Mouse (Mus musculus): ENCODE data around the gene Dis3l. TPM values are rescaled to one million over a fixed set of nuclear protein-coding genes. Genes with fewer than 3 reads are reported as not detected.
A peak's percentile ranks its signal among the peaks of the same experiment; 100 is the strongest.

Dis3l gene
- polyA plus RNA-seq, 1 experiment = 10.4 TPM

- Histone ChIP-seq H3K9me3 (replicated peaks; ENCODE audit: control insufficient read depth, insufficient read depth, low read length, poor library complexity, severe bottlenecking) (no peaks in the 10 kb centered on the region), H3K4me3 (ENCODE audit: low read depth, low read length) (peak within 1 kb of the TSS; percentile 97), H3K27ac (ENCODE audit: insufficient read depth, low read length) (peak within 1 kb of the TSS; percentile 35), H3K27me3 (ENCODE audit: control insufficient read depth, insufficient read depth, low read length, poor library complexity, severe bottlenecking) (no peaks in the 10 kb centered on the region), H3K9ac (ENCODE audit: low read depth, poor library complexity, severe bottlenecking) (peak within 1 kb of the TSS; percentile 88), H3K36me3 (ENCODE audit: control insufficient read depth, insufficient read depth, low read length, poor library complexity, severe bottlenecking) (peaks cover 10% of the 10 kb centered on the region), H3K4me1 (ENCODE audit: control insufficient read depth, insufficient read depth, low read length) (no peaks in the 10 kb centered on the region)
- no peak for TF ChIP-seq CTCF (IDR thresholded peaks at IDR 0.05; ENCODE audit: low read depth, low read length)
- TF ChIP-seq POLR2A (IDR thresholded peaks at IDR 0.05; ENCODE audit: insufficient read depth, low read length) = peak; percentile 93
These were observed 59.8 kb downstream of the Dis3l start, which contains the start of gene Tipin for GRCm38 (mm10) chr9:64281105-64281780. Gene Tipin (plus strand): TSS chr9:64281581.

- H3K4me1 ChIP-seq (ENCODE audit: control insufficient read depth, insufficient read depth, low read length) = no peaks in the 10 kb centered on the region
- no peak overlapping the region for H3K9ac ChIP-seq (ENCODE audit: low read depth, poor library complexity, severe bottlenecking)
- TF ChIP-seq EP300 (IDR thresholded peaks at IDR 0.05; ENCODE audit: insufficient read depth, low read depth, low read length) = no peak
- no peak for TF ChIP-seq POLR2A (IDR thresholded peaks at IDR 0.05; ENCODE audit: insufficient read depth, low read length)
- TF ChIP-seq CTCF (IDR thresholded peaks at IDR 0.05; ENCODE audit: low read depth, low read length) = no peak
- peaks cover 2% of the 10 kb centered on the region; the same call in 1 of the 2 replicates for H3K36me3 ChIP-seq (ENCODE audit: control insufficient read depth, insufficient read depth, low read length, poor library complexity, severe bottlenecking)
- H3K9me3 ChIP-seq (replicated peaks; ENCODE audit: control insufficient read depth, insufficient read depth, low read length, poor library complexity, severe bottlenecking) = no peaks in the 10 kb centered on the region
- no peak overlapping the region for H3K27ac ChIP-seq (ENCODE audit: insufficient read depth, low read length)
- H3K4me3 ChIP-seq (ENCODE audit: low read depth, low read length) = no peak overlapping the region
- H3K27me3 ChIP-seq (ENCODE audit: control insufficient read depth, insufficient read depth, low read length, poor library complexity, severe bottlenecking) = no peaks in the 10 kb centered on the region
These were observed 62.3 kb downstream of the Dis3l start for GRCm38 (mm10) chr9:64278665-64279310.

- Histone ChIP-seq H3K4me3 (ENCODE audit: low read depth, low read length) (no peak overlapping the region), H3K27me3 (ENCODE audit: control insufficient read depth, insufficient read depth, low read length, poor library complexity, severe bottlenecking) (no peaks in the 10 kb centered on the region), H3K9ac (ENCODE audit: low read depth, poor library complexity, severe bottlenecking) (no peak overlapping the region), H3K27ac (ENCODE audit: insufficient read depth, low read length) (no peak overlapping the region), H3K36me3 (ENCODE audit: control insufficient read depth, insufficient read depth, low read length, poor library complexity, severe bottlenecking) (no peaks in the 10 kb centered on the region), H3K9me3 (replicated peaks; ENCODE audit: control insufficient read depth, insufficient read depth, low read length, poor library complexity, severe bottlenecking) (no peaks in the 10 kb centered on the region), H3K4me1 (ENCODE audit: control insufficient read depth, insufficient read depth, low read length) (no peaks in the 10 kb centered on the region)
- TF ChIP-seq POLR2A (IDR thresholded peaks at IDR 0.05; ENCODE audit: insufficient read depth, low read length) (no peak), EP300 (IDR thresholded peaks at IDR 0.05; ENCODE audit: insufficient read depth, low read depth, low read length) (no peak), CTCF (IDR thresholded peaks at IDR 0.05; ENCODE audit: low read depth, low read length) (peak; percentile 11)
These were observed 63.4 kb downstream of the Dis3l start for GRCm38 (mm10) chr9:64277706-64278105.

- Histone ChIP-seq H3K4me3 (ENCODE audit: low read depth, low read length) (no peak overlapping the region), H3K4me1 (ENCODE audit: control insufficient read depth, insufficient read depth, low read length) (no peaks in the 10 kb centered on the region), H3K27ac (ENCODE audit: insufficient read depth, low read length) (no peak overlapping the region), H3K27me3 (ENCODE audit: control insufficient read depth, insufficient read depth, low read length, poor library complexity, severe bottlenecking) (no peaks in the 10 kb centered on the region), H3K9ac (ENCODE audit: low read depth, poor library complexity, severe bottlenecking) (no peak overlapping the region), H3K9me3 (replicated peaks; ENCODE audit: control insufficient read depth, insufficient read depth, low read length, poor library complexity, severe bottlenecking) (no peaks in the 10 kb centered on the region), H3K36me3 (ENCODE audit: control insufficient read depth, insufficient read depth, low read length, poor library complexity, severe bottlenecking) (no peaks in the 10 kb centered on the region)
- no peak for TF ChIP-seq POLR2A (IDR thresholded peaks at IDR 0.05; ENCODE audit: insufficient read depth, low read length)
- TF ChIP-seq CTCF (IDR thresholded peaks at IDR 0.05; ENCODE audit: low read depth, low read length) = peak; percentile 78
These were observed 66.2 kb downstream of the Dis3l start for GRCm38 (mm10) chr9:64274919-64275318.

- H3K36me3 ChIP-seq (ENCODE audit: control insufficient read depth, insufficient read depth, low read length, poor library complexity, severe bottlenecking) = no peaks in the 10 kb centered on the region
- H3K4me1 ChIP-seq (ENCODE audit: control insufficient read depth, insufficient read depth, low read length) = no peaks in the 10 kb centered on the region
- no peaks in the 10 kb centered on the region for H3K9me3 ChIP-seq (replicated peaks; ENCODE audit: control insufficient read depth, insufficient read depth, low read length, poor library complexity, severe bottlenecking)
- no peak overlapping the region for H3K9ac ChIP-seq (ENCODE audit: low read depth, poor library complexity, severe bottlenecking)
- no peak for TF ChIP-seq CTCF (IDR thresholded peaks at IDR 0.05; ENCODE audit: low read depth, low read length)
- no peak for TF ChIP-seq POLR2A (IDR thresholded peaks at IDR 0.05; ENCODE audit: insufficient read depth, low read length)
- no peak for TF ChIP-seq EP300 (IDR thresholded peaks at IDR 0.05; ENCODE audit: insufficient read depth, low read depth, low read length)
- no peaks in the 10 kb centered on the region for H3K27me3 ChIP-seq (ENCODE audit: control insufficient read depth, insufficient read depth, low read length, poor library complexity, severe bottlenecking)
- H3K4me3 ChIP-seq (ENCODE audit: low read depth, low read length) = no peak overlapping the region
- H3K27ac ChIP-seq (ENCODE audit: insufficient read depth, low read length) = no peak overlapping the region
These were observed 66.8 kb downstream of the Dis3l start for GRCm38 (mm10) chr9:64274291-64274690.

GRCm38 (mm10) chr9:64273757-64274156, 67.3 kb downstream of the Dis3l start:
- Histone ChIP-seq H3K4me3 (ENCODE audit: low read depth, low read length) (no peak overlapping the region), H3K4me1 (ENCODE audit: control insufficient read depth, insufficient read depth, low read length) (no peaks in the 10 kb centered on the region), H3K9ac (ENCODE audit: low read depth, poor library complexity, severe bottlenecking) (no peak overlapping the region), H3K9me3 (replicated peaks; ENCODE audit: control insufficient read depth, insufficient read depth, low read length, poor library complexity, severe bottlenecking) (no peaks in the 10 kb centered on the region), H3K27ac (ENCODE audit: insufficient read depth, low read length) (no peak overlapping the region), H3K27me3 (ENCODE audit: control insufficient read depth, insufficient read depth, low read length, poor library complexity, severe bottlenecking) (no peaks in the 10 kb centered on the region), H3K36me3 (ENCODE audit: control insufficient read depth, insufficient read depth, low read length, poor library complexity, severe bottlenecking) (no peaks in the 10 kb centered on the region)
- TF ChIP-seq CTCF (IDR thresholded peaks at IDR 0.05; ENCODE audit: low read depth, low read length) = no peak
- no peak for TF ChIP-seq POLR2A (IDR thresholded peaks at IDR 0.05; ENCODE audit: insufficient read depth, low read length)
- TF ChIP-seq EP300 (IDR thresholded peaks at IDR 0.05; ENCODE audit: insufficient read depth, low read depth, low read length) = no peak
